Mouse (Mus musculus) heart, adult 18-20 months (tissue): ENCODE results near the gene Als2cl. TPM values are rescaled to one million over a fixed set of nuclear protein-coding genes. Genes with fewer than 3 reads are reported as not detected.

Source experiments
- DNase-seq, 2 experiments: peaks; one replicate each; pipeline ENCODE4 v3.0.0; 2021 to 2022; ENCODE audit warnings: mixed read lengths in 1 of 2
- long read RNA-seq, 2 experiments: library from polyadenylated mRNA; stranded (forward); transcript quantifications; one replicate each; pipeline ENCODE4 v2.0.0; 2021
- total RNA-seq, 2 experiments: library from RNA; stranded (reverse); gene quantifications; 2 replicates each; pipeline ENCODE4 v1.2.3; 2021

Als2cl gene
- total RNA-seq = 10 to 100 TPM; 13.2 to 14.8 TPM
- long read RNA-seq, experiment 1, partial matches to known transcripts = 2 of 5 reads
- long read RNA-seq, experiment 1, other reads (novel, unspliced or antisense) = 3 of 5 reads
- long read RNA-seq, experiment 2 = 0 reads

- DNase-seq = peak; percentile 55 to 66
Measured at GRCm38 (mm10) chr9:110879191-110879920, at the start of gene Als2cl. TSS of gene Als2cl (plus strand) at chr9:110879870.

GRCm38 (mm10) chr9:110833021-110833420, 46.6 kb upstream of the Als2cl start:
- DNase-seq = no peak

GRCm38 (mm10) chr9:110834411-110834810, 45.3 kb upstream of the Als2cl start, which contains the start of gene Prss45:
TSS of gene Prss45 (plus strand) at chr9:110834588.
- no peak for DNase-seq

- no peak for DNase-seq
Measured at GRCm38 (mm10) chr9:110834961-110835360, 44.7 kb upstream of the Als2cl start.

GRCm38 (mm10) chr9:110836112-110836511, 43.6 kb upstream of the Als2cl start:
- DNase-seq = peak; percentile 26 to 65

- no peak for DNase-seq
Measured at GRCm38 (mm10) chr9:110840905-110841304, 38.8 kb upstream of the Als2cl start.

- DNase-seq = peak; percentile 17 to 21
Measured at GRCm38 (mm10) chr9:110841438-110841837, 38.2 kb upstream of the Als2cl start.

- DNase-seq = no peak
Measured at GRCm38 (mm10) chr9:110844206-110844605, 35.5 kb upstream of the Als2cl start, which contains the start of gene Prss46. TSS of gene Prss46 (plus strand) at chr9:110844506.

GRCm38 (mm10) chr9:110849162-110849561, 30.5 kb upstream of the Als2cl start:
- no peak for DNase-seq

- DNase-seq = no peak
Measured at GRCm38 (mm10) chr9:110855903-110856302, 23.8 kb upstream of the Als2cl start.

- no peak for DNase-seq
Measured at GRCm38 (mm10) chr9:110856920-110857319, 22.8 kb upstream of the Als2cl start.

GRCm38 (mm10) chr9:110857781-110858472, 21.7 kb upstream of the Als2cl start, which contains the start of gene Prss50:
TSS of gene Prss50 (plus strand) at chr9:110857967.
- no peak for DNase-seq

- DNase-seq = no peak
Measured at GRCm38 (mm10) chr9:110858523-110858922, 21.1 kb upstream of the Als2cl start.

- no peak for DNase-seq
Measured at GRCm38 (mm10) chr9:110858967-110859596, 20.6 kb upstream of the Als2cl start.

GRCm38 (mm10) chr9:110871030-110871429, 8.6 kb upstream of the Als2cl start:
- peak; percentile 47 to 75 for DNase-seq

- no peak for DNase-seq
Measured at GRCm38 (mm10) chr9:110873681-110874659, 5.7 kb upstream of the Als2cl start.

GRCm38 (mm10) chr9:110874660-110875191, 4.9 kb upstream of the Als2cl start:
- DNase-seq = no peak

- no peak for DNase-seq
Measured at GRCm38 (mm10) chr9:110875288-110875695, 4.4 kb upstream of the Als2cl start.

GRCm38 (mm10) chr9:110877353-110877752, 2.3 kb upstream of the Als2cl start:
- peak in 1 of 2 experiments; percentile 45 for DNase-seq

GRCm38 (mm10) chr9:110877888-110878287, 1.8 kb upstream of the Als2cl start:
- DNase-seq = peak; percentile 87 to 93

- DNase-seq = peak; percentile 87 to 92
Measured at GRCm38 (mm10) chr9:110879998-110880561, 410 bp downstream of the Als2cl start, which contains the start of gene Tmie. TSS of gene Tmie (minus strand) at chr9:110880113.
